Mouse (Mus musculus): ENCODE data around the gene Ccdc172. TPM values are rescaled to one million over a fixed set of nuclear protein-coding genes. Genes with fewer than 3 reads are reported as not detected.

Ccdc172 gene
- total and polyA plus RNA-seq, 2 experiments: not detected

GRCm38 (mm10) chr19:58486686-58487085, 25.1 kb upstream of the Ccdc172 start:
- DNase-seq (ENCODE audit: extremely low read depth, low read depth, low spot score): no peak
- Histone ChIP-seq H3K9ac (ENCODE audit: low read depth, low read length) (no peak overlapping the region), H3K36me3 (ENCODE audit: control insufficient read depth, insufficient read depth, low read length) (no peaks in the 10 kb centered on the region), H3K4me3 (ENCODE audit: insufficient read depth, low read depth, low read length) (no peak overlapping the region), H3K4me1 (ENCODE audit: control insufficient read depth, insufficient read depth, low read length) (no peaks in the 10 kb centered on the region), H3K27ac (replicated peaks; ENCODE audit: insufficient read depth, low read depth, low read length) (no peak overlapping the region), H3K79me2 (ENCODE audit: control insufficient read depth, insufficient read depth, low read length) (no peaks in the 10 kb centered on the region), H3K27me3 (ENCODE audit: control insufficient read depth, insufficient read depth, low read length) (peaks cover 2% of the 10 kb centered on the region; the same call in 1 of the 2 replicates)
- WGBS: 68% methylated on average over 2 of the region's 2 CpGs
- TF ChIP-seq CTCF (IDR thresholded peaks at IDR 0.05; ENCODE audit: low read depth, low read length) (no peak), POLR2A (IDR thresholded peaks at IDR 0.05; ENCODE audit: extremely low read depth, insufficient read depth, low read length) (no peak)

- H3K4me1 ChIP-seq (ENCODE audit: control insufficient read depth, insufficient read depth, low read length): no peaks in the 10 kb centered on the region
- H3K27me3 ChIP-seq (ENCODE audit: control insufficient read depth, insufficient read depth, low read length): no peaks in the 10 kb centered on the region
- no peak overlapping the region for H3K27ac ChIP-seq (replicated peaks; ENCODE audit: insufficient read depth, low read depth, low read length)
- 69% methylated on average over 3 of the region's 3 CpGs for WGBS
- TF ChIP-seq CTCF (IDR thresholded peaks at IDR 0.05; ENCODE audit: low read depth, low read length): no peak
- TF ChIP-seq POLR2A (IDR thresholded peaks at IDR 0.05; ENCODE audit: extremely low read depth, insufficient read depth, low read length): no peak
- no peak overlapping the region for H3K4me3 ChIP-seq (ENCODE audit: insufficient read depth, low read depth, low read length)
- DNase-seq (ENCODE audit: extremely low read depth, low read depth, low spot score): no peak
- H3K9ac ChIP-seq (ENCODE audit: low read depth, low read length): no peak overlapping the region
- no peaks in the 10 kb centered on the region for H3K36me3 ChIP-seq (ENCODE audit: control insufficient read depth, insufficient read depth, low read length)
- H3K79me2 ChIP-seq (ENCODE audit: control insufficient read depth, insufficient read depth, low read length): no peaks in the 10 kb centered on the region
These were observed 14.7 kb upstream of the Ccdc172 start for GRCm38 (mm10) chr19:58497106-58497505.

- Histone ChIP-seq H3K27me3 (ENCODE audit: control insufficient read depth, insufficient read depth, low read length) (no peaks in the 10 kb centered on the region), H3K4me1 (ENCODE audit: control insufficient read depth, insufficient read depth, low read length) (no peaks in the 10 kb centered on the region), H3K36me3 (ENCODE audit: control insufficient read depth, insufficient read depth, low read length) (no peaks in the 10 kb centered on the region), H3K79me2 (ENCODE audit: control insufficient read depth, insufficient read depth, low read length) (no peaks in the 10 kb centered on the region), H3K4me3 (ENCODE audit: insufficient read depth, low read depth, low read length) (no peak overlapping the region), H3K27ac (replicated peaks; ENCODE audit: insufficient read depth, low read depth, low read length) (no peak overlapping the region), H3K9ac (ENCODE audit: low read depth, low read length) (no peak overlapping the region)
- 85% methylated on average over 3 of the region's 3 CpGs for WGBS
- no peak for DNase-seq (ENCODE audit: extremely low read depth, low read depth, low spot score)
- TF ChIP-seq POLR2A (IDR thresholded peaks at IDR 0.05; ENCODE audit: extremely low read depth, insufficient read depth, low read length) (no peak), CTCF (IDR thresholded peaks at IDR 0.05; ENCODE audit: low read depth, low read length) (no peak)
These were observed 12.3 kb upstream of the Ccdc172 start for GRCm38 (mm10) chr19:58499420-58499966.

- DNase-seq (ENCODE audit: extremely low read depth, low read depth, low spot score): no peak
- Histone ChIP-seq H3K27ac (replicated peaks; ENCODE audit: insufficient read depth, low read depth, low read length) (no peak overlapping the region), H3K36me3 (ENCODE audit: control insufficient read depth, insufficient read depth, low read length) (no peaks in the 10 kb centered on the region), H3K4me3 (ENCODE audit: insufficient read depth, low read depth, low read length) (no peak overlapping the region), H3K9ac (ENCODE audit: low read depth, low read length) (no peak overlapping the region), H3K4me1 (ENCODE audit: control insufficient read depth, insufficient read depth, low read length) (no peaks in the 10 kb centered on the region), H3K79me2 (ENCODE audit: control insufficient read depth, insufficient read depth, low read length) (no peaks in the 10 kb centered on the region), H3K27me3 (ENCODE audit: control insufficient read depth, insufficient read depth, low read length) (no peaks in the 10 kb centered on the region)
- TF ChIP-seq POLR2A (IDR thresholded peaks at IDR 0.05; ENCODE audit: extremely low read depth, insufficient read depth, low read length) (no peak), CTCF (IDR thresholded peaks at IDR 0.05; ENCODE audit: low read depth, low read length) (no peak)
- WGBS: 79% methylated on average over 2 of the region's 2 CpGs
These were observed 11.7 kb upstream of the Ccdc172 start for GRCm38 (mm10) chr19:58500049-58500448.

DNA sequence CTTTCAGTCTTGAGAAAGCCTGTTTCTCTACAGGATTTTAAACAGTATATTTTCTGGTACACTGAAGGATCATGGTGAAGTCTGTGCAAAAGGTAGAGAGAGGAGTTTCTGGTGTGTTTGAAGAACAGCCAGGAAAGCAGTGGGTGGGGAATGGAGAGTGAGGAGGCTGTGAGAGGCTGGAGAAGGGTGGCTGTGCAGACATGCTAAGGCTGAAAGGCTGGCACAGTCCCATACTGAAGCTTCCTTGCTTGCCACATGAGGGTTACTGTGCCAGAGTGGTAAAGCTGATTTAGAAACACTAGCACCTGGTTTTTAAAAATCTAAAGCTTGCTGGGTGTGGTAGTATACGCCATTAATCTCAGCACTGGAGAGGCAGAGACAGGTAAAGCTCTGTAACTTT, 9.9 kb downstream of the Ccdc172 start:
- H3K27me3 ChIP-seq (ENCODE audit: control insufficient read depth, insufficient read depth, low read length): no peaks in the 10 kb centered on the region
- H3K79me2 ChIP-seq (ENCODE audit: control insufficient read depth, insufficient read depth, low read length): no peaks in the 10 kb centered on the region
- no peaks in the 10 kb centered on the region for H3K36me3 ChIP-seq (ENCODE audit: control insufficient read depth, insufficient read depth, low read length)
- no peak overlapping the region for H3K27ac ChIP-seq (replicated peaks; ENCODE audit: insufficient read depth, low read depth, low read length)
- no peak for DNase-seq (ENCODE audit: extremely low read depth, low read depth, low spot score)
- TF ChIP-seq POLR2A (IDR thresholded peaks at IDR 0.05; ENCODE audit: extremely low read depth, insufficient read depth, low read length) (no peak), CTCF (IDR thresholded peaks at IDR 0.05; ENCODE audit: low read depth, low read length) (no peak)
- no peak overlapping the region for H3K4me3 ChIP-seq (ENCODE audit: insufficient read depth, low read depth, low read length)
- WGBS: 98% methylated on average over 1 of the region's 1 CpGs
- H3K4me1 ChIP-seq (ENCODE audit: control insufficient read depth, insufficient read depth, low read length): no peaks in the 10 kb centered on the region
- H3K9ac ChIP-seq (ENCODE audit: low read depth, low read length): no peak overlapping the region

GRCm38 (mm10) chr19:58523736-58524394, 12.1 kb downstream of the Ccdc172 start:
- no peak for TF ChIP-seq CTCF (IDR thresholded peaks at IDR 0.05; ENCODE audit: low read depth, low read length)
- TF ChIP-seq POLR2A (IDR thresholded peaks at IDR 0.05; ENCODE audit: extremely low read depth, insufficient read depth, low read length): no peak
- H3K36me3 ChIP-seq (ENCODE audit: control insufficient read depth, insufficient read depth, low read length): no peaks in the 10 kb centered on the region
- WGBS: 71% methylated on average over 12 of the region's 12 CpGs
- DNase-seq (ENCODE audit: extremely low read depth, low read depth, low spot score): no peak
- H3K4me3 ChIP-seq (ENCODE audit: insufficient read depth, low read depth, low read length): no peak overlapping the region
- no peaks in the 10 kb centered on the region for H3K4me1 ChIP-seq (ENCODE audit: control insufficient read depth, insufficient read depth, low read length)
- no peak overlapping the region for H3K27ac ChIP-seq (replicated peaks; ENCODE audit: insufficient read depth, low read depth, low read length)
- no peak overlapping the region for H3K9ac ChIP-seq (ENCODE audit: low read depth, low read length)
- H3K79me2 ChIP-seq (ENCODE audit: control insufficient read depth, insufficient read depth, low read length): no peaks in the 10 kb centered on the region
- no peaks in the 10 kb centered on the region for H3K27me3 ChIP-seq (ENCODE audit: control insufficient read depth, insufficient read depth, low read length)

Measured in liver, adult 2 months (tissue).